Mouse (Mus musculus) adrenal gland, postnatal 4 days (tissue): Measurements from ENCODE around the gene Myo1a. TPM values are rescaled to one million over a fixed set of nuclear protein-coding genes. Genes with fewer than 3 reads are reported as not detected.
A peak's percentile ranks its signal among the peaks of the same experiment; 100 is the strongest.

Experiments used
- DNase-seq, 2 experiments: peaks; one replicate each; pipeline ENCODE4 v3.0.0; 2021 to 2022; ENCODE audit warnings: low spot score in 2 of 2, mixed read lengths in 2 of 2
- total RNA-seq, 2 experiments: library from RNA; stranded (reverse); gene quantifications; 2 replicates each; pipeline ENCODE4 v1.2.3; 2021

Gene Myo1a
- total RNA-seq, 2 experiments from 2014 or later: 1.6 to 2.1 TPM

DNA sequence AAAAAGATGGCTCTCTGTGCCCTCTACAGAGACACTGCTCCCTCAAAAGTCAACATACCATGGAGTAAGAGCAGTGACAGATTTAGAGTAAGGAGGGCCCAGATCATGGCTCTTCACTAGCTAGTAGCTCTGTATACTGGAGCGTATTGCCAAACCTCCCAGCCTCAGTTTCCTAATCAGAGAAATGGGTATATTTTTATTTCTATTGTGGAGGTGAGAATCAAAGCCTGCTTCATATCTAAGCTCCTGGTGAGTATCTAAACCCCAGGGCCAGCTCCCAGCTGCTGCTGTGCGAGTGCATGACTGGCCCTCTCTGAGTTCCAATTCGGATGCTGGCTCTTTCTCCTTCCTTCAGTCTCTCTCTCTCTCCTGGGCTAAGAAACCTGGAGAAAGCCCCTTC, 19.2 kb downstream of the Myo1a start, which contains the start of gene Tac2:
Tac2 (plus strand) TSS at position 301 of the 400 bp plus-strand sequence.
- DNase-seq: no peak

DNA sequence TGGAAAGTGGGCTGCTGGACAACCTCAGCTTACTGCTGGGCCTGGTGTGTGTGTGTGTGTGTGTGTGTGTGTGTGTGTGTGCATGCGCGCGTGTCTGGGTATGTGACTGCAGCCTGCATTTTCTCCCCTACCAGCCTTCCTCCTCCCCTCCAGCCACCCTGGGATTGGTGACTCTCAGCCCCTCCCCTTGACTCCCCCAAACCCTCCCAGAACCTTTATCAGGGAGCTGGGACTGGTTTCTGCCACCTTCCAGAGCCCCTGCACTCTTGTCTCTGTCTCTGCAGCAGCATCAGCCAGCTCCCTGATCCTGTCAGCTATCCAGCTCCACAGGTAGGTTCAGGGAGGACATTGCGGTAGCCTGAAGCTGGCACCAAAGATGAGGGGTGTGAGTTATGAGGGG, 20.2 kb downstream of the Myo1a start:
- no peak for DNase-seq

DNA sequence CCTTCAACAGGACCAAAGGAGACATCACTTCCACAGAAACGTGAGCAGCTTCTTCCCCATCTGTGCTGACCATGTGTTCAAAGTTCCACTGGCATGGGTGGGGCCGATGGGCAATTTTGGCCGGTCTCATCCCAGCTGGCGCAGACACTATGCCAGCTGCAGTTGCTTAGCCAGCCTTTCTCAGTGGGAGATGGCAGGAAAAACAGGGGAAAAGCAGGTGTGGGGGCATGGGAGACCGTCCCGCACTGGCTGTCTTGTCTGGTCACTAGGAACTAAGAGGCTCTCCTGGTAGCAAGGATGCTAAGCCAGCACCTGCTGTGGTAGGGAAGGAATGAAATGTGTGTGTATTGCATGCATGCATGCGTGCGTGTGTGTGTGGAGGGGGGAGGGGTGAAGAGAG, 23.5 kb downstream of the Myo1a start:
- DNase-seq: no peak

DNA sequence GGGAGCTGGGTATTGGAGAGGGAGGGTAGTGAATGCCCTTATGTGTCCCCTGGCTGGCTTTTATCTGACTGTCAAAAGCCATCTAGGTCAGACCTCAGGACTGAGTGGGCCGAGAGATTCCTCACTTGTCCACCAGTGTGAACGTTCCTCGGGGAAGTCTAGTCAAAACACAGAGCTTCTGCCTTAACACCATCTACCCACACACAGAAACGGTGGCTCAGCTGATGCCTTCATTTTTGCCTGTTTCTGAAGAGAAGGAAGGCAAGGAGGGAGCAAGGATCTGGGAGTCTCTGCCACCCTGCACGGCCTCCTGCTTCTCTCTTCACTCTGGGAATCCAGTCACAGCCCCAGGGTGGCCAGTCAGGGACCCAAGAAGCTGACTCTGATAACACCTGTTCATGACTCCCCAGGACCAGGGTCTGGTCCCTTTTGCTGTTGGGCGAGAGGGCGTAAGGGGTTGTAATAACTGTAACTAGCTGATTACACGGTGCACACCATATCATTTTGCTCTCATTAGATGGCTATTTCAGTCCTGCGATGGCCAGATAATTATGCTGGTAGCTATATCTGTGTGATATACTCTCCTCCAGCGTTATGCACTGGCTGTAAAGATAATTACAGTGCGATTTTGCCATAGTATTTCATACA, 25.4 kb downstream of the Myo1a start:
- DNase-seq: no peak

DNA sequence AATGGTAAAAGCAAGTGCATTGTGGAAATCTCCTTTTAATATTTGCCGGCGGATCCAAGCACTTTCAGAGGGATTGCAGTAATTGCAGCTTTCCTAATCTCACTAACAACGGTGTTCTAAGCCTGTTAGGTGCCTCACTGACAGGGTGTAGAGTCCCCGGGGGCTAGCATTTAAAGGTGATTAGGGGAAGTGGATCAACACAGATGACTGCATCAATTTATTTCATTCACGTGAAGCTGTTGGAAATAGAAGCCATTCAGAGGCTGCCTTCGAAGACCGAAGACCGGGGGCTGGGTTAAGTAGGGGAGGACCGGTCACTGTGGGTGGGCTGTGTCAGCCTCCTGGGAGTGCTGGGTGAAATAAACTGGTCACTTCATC, 26.0 kb downstream of the Myo1a start:
- DNase-seq: no peak

DNA sequence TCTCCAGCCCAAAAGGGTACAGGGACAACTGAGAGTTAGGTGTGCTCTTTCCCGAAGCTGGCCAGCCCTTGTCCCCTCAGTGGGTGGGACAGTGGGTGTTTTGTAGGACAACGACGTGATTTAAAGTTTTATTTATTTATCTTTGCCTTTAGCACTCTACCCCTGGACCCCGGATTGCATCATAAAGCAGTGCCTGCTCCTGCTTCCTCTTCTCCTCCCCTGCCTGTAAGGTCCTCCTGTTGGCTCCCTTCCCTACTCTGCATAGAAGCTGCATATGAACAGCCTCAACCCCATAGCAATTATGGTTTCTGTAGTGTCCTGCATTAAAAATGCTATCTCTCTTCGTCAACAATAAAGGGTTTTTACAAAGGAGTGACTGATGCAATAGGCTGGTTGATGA, 26.4 kb downstream of the Myo1a start:
- no peak for DNase-seq

DNA sequence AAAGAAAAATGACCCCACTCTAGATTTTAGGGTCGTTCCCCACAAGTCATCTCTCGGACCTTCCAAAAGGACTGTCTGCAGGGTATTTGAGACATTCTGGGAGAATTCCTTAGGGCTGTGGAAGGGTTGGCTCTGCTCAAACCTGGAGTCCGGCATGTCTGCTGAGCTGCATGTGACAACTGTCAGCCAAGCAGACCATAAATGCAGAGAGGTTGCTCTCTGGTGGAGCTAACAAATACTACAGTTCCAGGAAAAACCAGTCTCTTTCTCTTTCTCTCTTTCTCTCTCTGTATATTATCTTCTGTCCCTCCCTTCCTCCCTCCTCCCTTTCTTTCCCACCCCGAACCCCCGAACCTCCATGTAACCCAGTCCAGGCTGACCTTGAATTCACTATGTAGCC, 29.5 kb downstream of the Myo1a start:
- DNase-seq: no peak

DNA sequence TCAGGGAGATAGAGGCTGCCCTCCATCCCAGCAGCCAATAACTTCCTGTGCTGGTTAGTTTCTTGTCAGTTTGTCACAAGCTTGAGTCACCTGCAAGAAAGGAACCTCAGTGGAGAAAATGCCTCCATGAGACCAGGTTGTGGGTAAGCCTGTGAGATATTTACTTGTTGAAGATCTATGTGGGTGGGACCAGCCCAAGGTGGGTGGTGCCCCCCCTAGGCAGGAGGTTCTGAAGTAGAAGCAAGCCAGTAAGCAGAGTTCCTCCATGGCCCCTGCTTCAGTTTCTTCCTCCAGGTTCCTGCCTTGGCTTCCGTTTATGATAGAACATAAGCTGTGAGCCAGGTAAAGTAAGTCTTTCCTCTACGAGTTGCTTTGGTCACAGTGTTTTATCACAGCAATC, 31.3 kb downstream of the Myo1a start:
- no peak for DNase-seq

DNA sequence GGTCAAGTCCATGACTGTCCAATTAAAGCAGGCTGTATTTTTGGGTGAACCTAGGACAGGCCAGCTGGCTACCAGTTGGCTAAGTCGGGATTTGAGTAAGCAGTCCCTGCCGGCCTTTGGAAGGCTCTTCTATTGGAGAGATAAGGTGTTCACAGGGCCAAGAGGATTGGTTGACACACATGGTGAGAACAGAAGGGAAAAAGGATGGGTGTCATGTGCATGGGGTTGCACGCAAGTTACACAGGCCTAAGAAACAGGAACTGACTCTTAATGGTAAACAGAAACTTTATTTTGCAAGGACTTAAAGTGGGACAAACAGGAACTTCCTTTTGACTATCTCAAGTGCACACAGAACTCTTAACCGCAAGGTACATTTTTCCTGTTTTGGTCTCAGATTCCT, 31.9 kb downstream of the Myo1a start:
- no peak for DNase-seq

DNA sequence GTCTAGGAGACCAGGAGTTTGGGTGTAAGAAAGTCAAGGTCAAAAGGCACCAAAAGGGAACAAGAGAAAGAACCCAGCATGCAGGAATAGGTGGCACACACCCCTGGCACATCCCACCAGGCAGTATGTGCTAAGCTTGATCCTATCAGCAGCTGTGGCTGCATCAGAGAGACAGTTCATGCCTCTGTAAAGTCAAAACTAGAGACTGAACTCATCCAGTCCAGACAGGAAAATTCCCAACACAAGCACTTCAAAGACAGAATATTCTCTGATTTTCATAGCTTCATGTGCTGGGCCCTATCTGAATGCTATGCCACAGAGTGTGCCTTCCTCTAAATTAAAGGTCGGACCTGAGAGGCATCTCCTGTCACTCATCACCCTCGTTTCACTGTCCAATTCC, 32.6 kb downstream of the Myo1a start:
- no peak for DNase-seq

DNA sequence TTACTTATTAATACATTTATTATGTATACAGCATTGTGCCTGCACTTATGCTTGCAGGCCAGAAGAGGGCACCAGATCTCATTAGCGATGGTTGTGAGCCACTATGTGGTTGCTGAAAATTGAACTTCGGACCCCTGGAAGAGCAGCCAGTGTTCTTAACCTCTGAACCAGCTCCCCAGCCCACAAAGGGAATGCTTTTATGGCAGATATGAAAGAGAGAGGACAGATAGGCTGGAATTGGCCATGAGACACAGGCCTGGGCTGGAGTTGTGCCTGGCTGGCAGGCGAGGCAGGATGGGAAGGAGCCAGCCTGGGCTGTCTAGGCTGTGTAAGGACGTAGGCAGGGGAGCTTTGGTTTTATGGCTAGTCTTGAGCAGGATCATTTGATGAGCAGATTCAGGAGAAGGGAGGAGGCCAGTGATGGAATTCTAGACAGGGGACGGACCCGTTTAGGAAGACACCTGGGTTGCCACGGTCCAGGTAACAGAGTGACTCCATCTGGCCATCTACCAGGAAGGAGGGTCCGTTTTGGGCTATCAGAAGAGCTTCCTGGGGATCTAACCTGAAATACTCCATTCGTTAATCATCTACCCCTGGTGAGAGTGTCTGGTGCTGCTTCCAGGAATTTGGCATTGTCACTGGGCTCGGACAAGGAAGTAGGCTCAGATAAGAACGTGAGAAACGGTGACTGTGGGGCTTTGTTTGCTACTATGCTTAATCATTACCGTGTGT, 33.3 kb downstream of the Myo1a start:
- no peak for DNase-seq

DNA sequence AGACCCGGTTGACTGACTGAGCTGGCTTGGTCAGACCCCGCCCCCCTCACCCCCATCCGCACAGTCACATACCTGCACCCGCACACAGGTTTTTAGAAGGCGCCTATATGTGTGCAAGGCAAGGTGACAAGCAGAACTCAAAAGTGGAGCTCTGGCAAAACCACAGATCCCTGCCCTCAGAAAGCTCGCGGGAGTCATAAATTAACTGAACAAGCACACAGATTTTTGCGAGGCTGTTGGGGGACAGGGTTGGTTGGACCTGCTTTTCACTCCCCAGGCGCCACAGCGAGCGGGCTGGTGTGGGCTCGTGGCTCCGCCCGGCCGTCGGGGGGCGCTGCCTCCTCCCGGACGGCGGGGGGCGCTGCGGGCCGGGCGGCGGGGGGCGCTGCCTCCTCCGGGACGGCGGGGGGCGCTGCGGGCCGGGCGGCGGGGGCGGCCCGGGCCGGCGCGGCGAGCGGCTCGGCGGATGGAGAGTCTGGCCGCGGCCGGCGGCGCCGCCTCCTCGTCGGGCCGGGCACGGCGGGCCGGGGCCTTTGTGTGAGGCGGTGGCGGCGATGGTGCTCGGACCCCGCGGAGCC, 34.2 kb downstream of the Myo1a start, which contains the start of gene Zbtb39:
Zbtb39 (plus strand) TSS at position 456 of the 578 bp plus-strand sequence.
- peak; percentile 69 to 80 for DNase-seq

DNA sequence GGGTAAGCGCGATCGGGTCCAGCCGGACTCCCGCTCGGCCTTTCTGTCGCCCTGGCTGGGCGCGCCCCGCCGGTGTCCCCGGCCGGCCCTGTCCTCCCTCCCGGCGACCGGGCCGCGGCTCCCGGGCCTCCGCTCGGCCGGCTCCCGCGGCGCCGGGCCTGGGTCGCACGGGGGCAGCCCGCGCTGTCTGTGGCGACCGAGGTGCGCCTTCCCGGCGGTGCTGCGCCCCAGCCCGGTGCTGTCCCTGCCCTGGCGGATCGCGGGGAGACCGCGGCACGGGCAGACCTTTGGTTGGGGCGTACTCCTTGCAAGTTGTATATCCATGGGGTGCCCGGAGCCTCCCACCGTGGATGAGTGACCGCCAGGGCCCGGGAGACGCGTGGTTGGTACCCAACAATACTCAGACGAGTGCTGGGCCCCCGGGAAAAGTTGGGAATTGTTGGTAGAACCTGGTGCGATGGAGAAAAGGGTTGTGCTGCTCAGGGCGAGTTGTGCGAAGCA, 34.7 kb downstream of the Myo1a start:
- DNase-seq: peak in 1 of 2 experiments; percentile 28

DNA sequence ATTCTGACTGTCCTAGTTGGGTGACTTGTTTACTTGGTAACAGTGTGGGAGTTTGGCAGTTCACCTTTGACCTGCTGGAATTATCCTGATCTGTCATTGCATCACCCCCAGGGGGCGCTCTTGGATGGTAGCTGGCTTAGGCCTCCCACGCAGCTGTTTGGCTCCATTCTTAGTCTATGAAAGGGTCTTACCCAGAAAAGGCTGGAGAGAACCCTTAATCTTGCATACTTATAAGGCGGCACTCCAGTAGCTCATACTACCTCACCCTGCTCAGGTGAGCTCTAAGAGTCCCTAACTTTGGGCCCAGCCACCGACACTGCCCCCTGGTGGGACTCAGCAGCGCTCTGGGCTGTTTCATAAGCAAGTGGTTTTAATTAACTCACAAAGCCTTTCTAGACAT, 39.7 kb downstream of the Myo1a start:
- DNase-seq: peak; percentile 33 to 41

DNA sequence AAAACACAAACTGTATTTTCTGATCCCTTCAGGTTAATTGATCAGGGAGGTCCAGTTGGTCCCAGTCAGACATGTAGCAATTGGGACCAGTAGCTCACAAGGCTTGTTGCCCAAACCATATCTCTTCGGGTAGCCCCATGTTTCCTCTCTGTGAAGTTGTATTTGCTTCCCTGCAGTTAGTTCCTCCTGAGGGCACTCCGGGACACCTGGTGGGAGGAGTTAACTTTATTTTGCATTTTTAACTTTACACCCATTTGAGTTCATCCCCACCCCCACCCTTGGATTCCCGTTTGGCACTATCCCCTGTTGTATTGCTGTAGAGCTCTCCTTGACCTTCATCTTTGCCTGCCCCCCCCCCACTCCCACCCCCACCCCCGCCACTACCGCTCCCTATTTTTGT, 40.9 kb downstream of the Myo1a start:
- DNase-seq: no peak

DNA sequence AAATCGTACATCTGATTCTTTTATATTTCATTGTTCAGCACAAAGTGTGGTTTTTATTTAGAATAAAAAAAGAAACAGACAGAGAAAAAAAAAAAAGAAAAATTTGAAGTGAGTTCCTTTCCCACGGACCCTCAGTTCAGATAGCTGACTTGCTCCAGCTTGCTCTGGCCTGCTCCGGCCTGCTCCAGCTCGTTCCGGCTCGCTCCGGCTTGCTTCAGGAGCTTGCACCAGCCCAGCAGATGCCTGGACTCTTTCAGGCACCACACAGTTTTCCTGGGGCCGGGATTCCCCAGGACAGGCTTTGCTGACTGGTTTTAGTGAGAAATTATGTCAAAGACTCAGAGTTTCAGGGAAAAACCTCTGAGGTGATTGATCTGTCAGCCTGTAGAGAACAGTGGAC, 42.3 kb downstream of the Myo1a start:
- no peak for DNase-seq

DNA sequence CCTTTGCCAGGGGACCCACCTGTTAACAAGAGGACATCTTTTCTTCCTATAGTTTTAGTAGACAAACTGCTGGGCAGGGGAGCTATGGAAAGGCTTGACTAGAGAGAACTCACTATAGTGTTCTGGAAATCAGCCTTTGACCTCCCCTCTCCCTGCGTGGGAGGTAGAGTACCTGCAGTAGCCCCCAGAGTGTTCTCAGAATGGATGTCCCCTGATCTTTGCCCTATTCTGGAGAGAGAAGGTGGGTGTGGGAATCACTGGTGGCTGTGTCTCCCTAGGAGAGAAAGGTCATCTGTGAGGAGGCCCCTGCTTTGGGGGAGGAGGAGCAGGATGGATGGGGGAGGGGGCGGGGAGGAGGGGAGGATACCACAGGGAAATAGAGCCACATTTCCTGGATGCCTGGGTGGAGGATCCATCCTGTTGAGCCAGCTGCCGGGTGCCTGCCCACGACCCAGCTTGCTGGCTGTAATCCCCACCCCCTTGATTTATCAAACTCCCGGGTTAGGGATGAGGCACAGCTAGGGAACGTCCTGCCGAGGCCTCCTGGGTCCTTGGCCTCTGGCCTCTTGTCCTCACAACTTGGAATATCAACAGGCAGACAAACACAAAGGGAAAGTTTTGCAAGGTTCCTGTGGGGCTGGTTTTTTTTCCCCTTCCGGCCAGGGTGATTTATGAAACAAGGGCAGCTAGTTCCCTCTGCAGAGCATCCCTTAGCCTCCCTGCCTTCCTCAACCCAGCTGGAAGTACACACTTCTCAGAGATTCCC, 44.1 kb downstream of the Myo1a start:
- DNase-seq: peak in 1 of 2 experiments; percentile 33

DNA sequence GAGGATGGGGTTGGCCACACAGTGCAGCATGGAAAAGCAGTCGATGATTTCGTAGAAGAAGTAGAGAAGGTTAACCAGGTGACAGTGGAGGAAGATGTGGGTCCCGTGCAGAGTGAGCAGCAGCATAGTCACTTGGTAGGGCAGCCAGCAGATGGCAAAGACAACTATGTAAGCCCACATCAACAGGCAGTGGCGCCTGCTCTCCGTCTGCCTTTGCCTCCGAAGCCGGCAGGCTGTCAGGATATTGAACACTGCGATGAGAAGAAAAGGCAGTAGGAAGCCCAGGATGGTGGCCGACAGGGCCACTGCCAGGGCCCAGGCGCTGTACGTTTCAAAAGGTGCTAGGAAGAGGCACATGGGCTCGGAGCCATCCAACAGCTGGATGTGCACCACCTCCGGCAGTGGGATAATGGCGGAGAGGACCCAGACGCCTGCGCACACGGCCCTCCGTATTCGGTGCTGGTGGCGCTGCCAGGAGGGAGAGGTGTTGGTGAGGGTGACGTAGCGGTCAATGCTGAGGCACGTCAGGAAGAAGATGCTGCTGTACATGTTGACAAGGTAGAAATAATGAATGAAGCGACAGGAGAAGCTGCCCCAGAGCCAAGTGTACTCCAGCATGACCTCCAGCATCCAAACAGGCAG, 45.3 kb downstream of the Myo1a start:
- DNase-seq: no peak

DNA sequence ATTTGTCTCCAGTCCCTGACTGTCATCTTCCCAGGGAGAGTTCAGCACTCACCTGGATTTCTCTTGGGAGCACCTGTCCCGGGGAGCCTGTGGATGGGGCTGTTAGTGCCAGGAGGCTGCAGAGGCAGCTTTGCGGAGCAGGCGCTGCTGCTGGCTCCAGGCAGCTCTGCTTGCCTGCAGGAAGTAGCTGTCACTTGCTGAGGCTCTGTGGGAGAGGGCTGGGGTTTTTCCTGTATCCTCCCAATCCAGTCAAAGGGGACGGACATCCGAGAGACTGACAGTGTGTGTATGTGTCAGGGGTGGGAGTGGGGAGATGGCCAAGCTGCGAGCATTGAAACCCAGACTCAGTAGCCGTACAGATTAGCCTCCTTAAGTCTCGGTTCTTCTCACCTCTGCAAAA, 46.6 kb downstream of the Myo1a start, which contains the start of gene Gpr182:
Gpr182 (minus strand) TSS at position 185 of the 400 bp plus-strand sequence.
- DNase-seq: no peak

DNA sequence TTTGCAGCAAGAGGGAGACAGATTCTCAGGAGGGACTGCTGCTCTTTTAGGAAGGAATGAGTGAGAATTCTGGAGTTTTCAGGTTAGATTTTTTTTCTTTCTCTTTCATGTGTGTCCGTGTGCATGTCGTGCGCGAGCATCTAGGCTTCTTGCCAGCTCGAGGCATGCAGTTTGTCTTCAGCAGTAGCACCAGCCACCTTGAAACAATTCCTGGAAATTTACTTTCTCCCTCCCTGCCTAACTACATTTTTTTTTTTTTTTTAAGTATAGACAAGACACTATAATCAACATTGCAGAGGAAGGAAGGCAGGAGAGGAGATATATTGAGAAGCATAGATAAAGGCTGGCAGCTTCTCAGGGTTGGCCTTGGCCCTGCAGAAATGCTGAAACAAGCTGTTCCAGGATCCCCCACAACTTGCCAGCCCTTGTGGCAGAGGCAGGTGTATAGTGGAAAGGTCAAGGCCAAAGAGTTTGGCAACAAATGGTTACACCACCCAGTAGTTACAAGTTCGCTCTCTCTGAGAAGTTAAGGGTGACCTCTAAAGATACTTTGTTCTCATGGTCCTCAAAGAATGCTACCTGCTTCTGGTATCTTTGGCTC, 49.7 kb downstream of the Myo1a start:
- no peak for DNase-seq

DNA sequence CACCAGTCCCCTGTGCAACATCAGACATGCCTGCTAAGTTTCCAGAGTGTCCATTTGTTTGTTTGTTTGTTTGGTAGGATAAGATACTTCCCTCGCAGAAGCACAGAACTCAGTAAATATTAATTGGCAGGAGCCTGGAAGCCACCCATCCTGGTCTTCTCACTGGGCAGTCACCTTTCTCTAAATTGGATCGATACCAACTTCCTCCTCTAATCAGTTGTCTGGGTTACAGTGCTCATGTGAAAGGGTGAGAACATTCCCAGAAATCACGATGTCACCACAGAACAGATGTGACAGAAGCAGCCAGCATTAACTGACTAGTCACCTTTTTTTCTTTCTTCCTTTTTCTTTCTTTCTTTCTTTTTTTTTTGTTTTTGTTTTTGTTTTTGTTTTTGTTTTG, 50.3 kb downstream of the Myo1a start:
- DNase-seq: no peak
